Mouse (Mus musculus) lung, postnatal 0 days (tissue): Measurements from ENCODE around the gene Nubp1.

Experiments
- CTCF ChIP-seq: IDR thresholded peaks from 2 replicates; pipeline ENCODE4 v1.5.1; 2016; ENCODE audit warnings: antibody characterized with exemption, mild to moderate bottlenecking
- EP300 ChIP-seq: IDR thresholded peaks from 2 replicates; pipeline ENCODE4 v1.6.1; 2016; ENCODE audit warnings: antibody characterized with exemption, mild to moderate bottlenecking, control low read depth

GRCm38 (mm10) chr16:10460188-10460587 lies 48.4 kb downstream of the Nubp1 start:
- no peak for TF ChIP-seq CTCF
- no peak for TF ChIP-seq EP300
